ENCODE assay signal across 34 mouse cellular contexts in the genomic region with DNA sequence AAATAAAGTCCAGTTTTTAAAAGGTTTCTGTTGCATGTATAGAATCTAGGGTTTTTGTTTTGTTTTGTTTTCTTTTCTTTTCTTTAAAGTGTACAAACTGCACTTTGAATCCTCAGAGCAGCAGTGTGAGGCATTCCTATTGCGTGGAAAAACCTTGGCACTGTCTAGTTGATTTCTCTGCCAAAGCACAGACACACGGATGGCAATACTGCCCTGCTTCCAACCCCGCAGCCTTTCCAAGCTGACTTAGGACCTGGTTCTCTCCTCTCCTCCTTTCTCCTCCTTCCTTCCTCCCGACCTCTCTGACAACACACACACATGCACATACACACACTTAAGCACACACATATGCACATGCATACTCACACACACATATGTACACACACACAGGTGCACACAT.
DNase-seq lines count a peak whose midpoint lies in the region; ATAC-seq and TF ChIP-seq lines count a peak whose summit lies in the region.
"Had no signal": no experiment of that assay in that cellular context is flagged by ENCODE, and none has a peak within 500 bp of the region (broad histone marks: within the 10 kb centered on the region; RNA-seq: fewer than 3 reads in every experiment).

No protein-coding gene starts in this region.

- no peak for TF ChIP-seq CTCF in hindbrain, postnatal 0 days (IDR thresholded peaks at IDR 0.05; ENCODE audit: low read depth)
- TF ChIP-seq CTCF in CH12.LX (conservative IDR thresholded peaks at IDR 0.05 in 1 of 2, IDR thresholded peaks at IDR 0.05 in 1 of 2; ENCODE audit: low read depth in 2 of 2, low read length in 2 of 2) = no peak

- TF ChIP-seq POLR2A in CH12.LX (IDR thresholded peaks at IDR 0.05; ENCODE audit: low read depth, low read length) = no peak

- DNase-seq in adrenal gland, postnatal 14 days = peak; percentile 5
- no peak for DNase-seq in adrenal gland, postnatal 4 days (ENCODE audit: low spot score in 2 of 2)
- peak; percentile 12 to 22 for DNase-seq in cerebellum, postnatal 36 days
- no peak for DNase-seq in cerebellum, postnatal 4 days (ENCODE audit: low spot score in 2 of 2)
- DNase-seq in hindbrain, postnatal 0 days (ENCODE audit: low spot score) = peak; percentile 58
- no peak for DNase-seq in CH12.LX (ENCODE audit: extremely low read depth)
- DNase-seq in thymus, postnatal 0 days (ENCODE audit: low spot score) = no peak
- DNase-seq: cerebellum, adult 9-11 months; embryo, embryonic 11 days; forebrain, postnatal 0 days; gastrocnemius, postnatal 10 days; heart, postnatal 4 days; kidney, adult 8-10 months; kidney, postnatal 10 days; layer of hippocampus, postnatal 36 days; lung, embryonic 14.5 days; lung, postnatal 14 days; right cerebral cortex, postnatal 4 days; thymus, adult 18-20 months; thymus, postnatal 36 days had no signal

- in situ Hi-C loops in CH12.LX (cut with MboI; ENCODE audit: low pct_ligation_motif_present, low pct_unique_long_range_greater_than_20kb, low sequenced_read_pairs) = no loop called here

- ATAC-seq in hindbrain, postnatal 0 days = no peak
- ATAC-seq in hindbrain, embryonic 13.5 days (ENCODE audit: low FRiP score) = no peak
- ATAC-seq: forebrain, postnatal 0 days; intestine, embryonic 15.5 days; Patski had no signal

- no peak overlapping the region for H3K4me2 ChIP-seq in hindbrain, postnatal 0 days (ENCODE audit: low read depth, low read length)
- H3K4me2 ChIP-seq in hindbrain, embryonic 13.5 days = no peak overlapping the region
- no peak overlapping the region for H3K4me2 ChIP-seq in CH12.LX (ENCODE audit: insufficient read depth, low read depth, poor library complexity, severe bottlenecking)
- H3K4me2 ChIP-seq: embryonic facial prominence, embryonic 12.5 days; heart, embryonic 15.5 days; hindbrain, embryonic 15.5 days; intestine, embryonic 15.5 days; limb, embryonic 15.5 days; liver, embryonic 15.5 days; lung, embryonic 14.5 days; midbrain, embryonic 11.5 days; neural tube, embryonic 13.5 days had no signal

- 34% methylated on average over 4 of the region's 4 CpGs for WGBS in hindbrain, postnatal 0 days
- 67% methylated on average over 4 of the region's 4 CpGs for WGBS in hindbrain, embryonic 13.5 days

- H3K4me1 ChIP-seq in hindbrain, postnatal 0 days (ENCODE audit: insufficient read depth, low read length) = peaks cover 6% of the 10 kb centered on the region; the same call in 1 of the 2 replicates
- H3K4me1 ChIP-seq in hindbrain, embryonic 13.5 days (replicated peaks) = peaks cover 10% of the 10 kb centered on the region
- H3K4me1 ChIP-seq in CH12.LX (ENCODE audit: control insufficient read depth in 1 of 2, insufficient read depth in 2 of 2) = peaks cover 11 to 17% of the 10 kb centered on the region in 2 experiments; a peak in 3 of 4 replicates
- H3K4me1 ChIP-seq: embryonic facial prominence, embryonic 12.5 days; heart, embryonic 10.5 days; heart, embryonic 15.5 days; intestine, embryonic 15.5 days; limb, embryonic 10.5 days; limb, embryonic 15.5 days; liver, embryonic 15.5 days had no signal

- H3K79me2 ChIP-seq in CH12.LX (replicated peaks; ENCODE audit: control insufficient read depth, extremely low read depth, insufficient read depth, poor library complexity, severe bottlenecking) = no peaks in the 10 kb centered on the region

- dilution Hi-C loops in CH12.LX (cut with MboI; ENCODE audit: extremely low pct_ligation_motif_present, extremely low pct_unique_long_range_greater_than_20kb, low sequenced_read_pairs) = no loop called here

- no peaks in the 10 kb centered on the region for H3K36me3 ChIP-seq in hindbrain, postnatal 0 days (ENCODE audit: insufficient read depth, low read length)
- H3K36me3 ChIP-seq in hindbrain, embryonic 13.5 days = no peaks in the 10 kb centered on the region
- H3K36me3 ChIP-seq in CH12.LX (replicated peaks in 1 of 2; ENCODE audit: control insufficient read depth in 1 of 2, insufficient read depth in 1 of 2, low read length in 1 of 2) = no peaks in the 10 kb centered on the region
- H3K36me3 ChIP-seq: embryonic facial prominence, embryonic 12.5 days; forebrain, embryonic 10.5 days; heart, embryonic 10.5 days; heart, embryonic 15.5 days; hindbrain, embryonic 15.5 days; intestine, embryonic 15.5 days; limb, embryonic 10.5 days; limb, embryonic 15.5 days; liver, embryonic 15.5 days; neural tube, embryonic 13.5 days had no signal

- no peaks in the 10 kb centered on the region for H3K27me3 ChIP-seq in hindbrain, postnatal 0 days (ENCODE audit: insufficient read depth, low read length)
- H3K27me3 ChIP-seq in hindbrain, embryonic 13.5 days = no peaks in the 10 kb centered on the region
- no peaks in the 10 kb centered on the region for H3K27me3 ChIP-seq in CH12.LX (replicated peaks)
- H3K27me3 ChIP-seq: embryonic facial prominence, embryonic 12.5 days; heart, embryonic 15.5 days; hindbrain, embryonic 15.5 days; intestine, embryonic 15.5 days; limb, embryonic 15.5 days; liver, embryonic 15.5 days; neural tube, embryonic 13.5 days; Patski had no signal

- TF ChIP-seq EP300 in CH12.LX (IDR thresholded peaks at IDR 0.05; ENCODE audit: low read length) = no peak

- no peak overlapping the region for H3K4me3 ChIP-seq in hindbrain, postnatal 0 days (ENCODE audit: low read length)
- no peak overlapping the region for H3K4me3 ChIP-seq in hindbrain, embryonic 13.5 days
- no peak overlapping the region for H3K4me3 ChIP-seq in CH12.LX (replicated peaks in 1 of 3; ENCODE audit: low read depth in 2 of 3, low read length in 2 of 3, poor library complexity in 1 of 3)
- H3K4me3 ChIP-seq: embryonic facial prominence, embryonic 12.5 days; forebrain, embryonic 10.5 days; heart, embryonic 10.5 days; heart, embryonic 15.5 days; hindbrain, embryonic 15.5 days; intestine, embryonic 15.5 days; limb, embryonic 10.5 days; limb, embryonic 15.5 days; liver, embryonic 15.5 days; neural tube, embryonic 13.5 days had no signal

- TF ChIP-seq RAD21 in CH12.LX (IDR thresholded peaks at IDR 0.05; ENCODE audit: low read depth, low read length) = no peak

- no peaks in the 10 kb centered on the region for H3K9me3 ChIP-seq in hindbrain, postnatal 0 days (ENCODE audit: low read length)
- no peaks in the 10 kb centered on the region for H3K9me3 ChIP-seq in hindbrain, embryonic 13.5 days
- no peaks in the 10 kb centered on the region for H3K9me3 ChIP-seq in CH12.LX (replicated peaks; ENCODE audit: low read length)
- H3K9me3 ChIP-seq: embryonic facial prominence, embryonic 12.5 days; forebrain, embryonic 10.5 days; heart, embryonic 10.5 days; heart, embryonic 15.5 days; hindbrain, embryonic 15.5 days; intestine, embryonic 15.5 days; limb, embryonic 10.5 days; limb, embryonic 15.5 days; liver, embryonic 15.5 days; neural tube, embryonic 13.5 days had no signal

- no peak overlapping the region for H3K27ac ChIP-seq in hindbrain, postnatal 0 days
- no peak overlapping the region for H3K27ac ChIP-seq in hindbrain, embryonic 13.5 days
- H3K27ac ChIP-seq in CH12.LX (ENCODE audit: insufficient read depth, low read depth) = peak overlapping the region; percentile 22; the same call in 1 of the 2 replicates
- H3K27ac ChIP-seq: embryonic facial prominence, embryonic 12.5 days; forebrain, embryonic 10.5 days; heart, embryonic 10.5 days; heart, embryonic 15.5 days; hindbrain, embryonic 15.5 days; intestine, embryonic 15.5 days; limb, embryonic 10.5 days; limb, embryonic 15.5 days; liver, embryonic 15.5 days; neural tube, embryonic 13.5 days; stomach, postnatal 0 days had no signal

- H3K9ac ChIP-seq in hindbrain, postnatal 0 days (replicated peaks; ENCODE audit: low read length) = no peak overlapping the region
- no peak overlapping the region for H3K9ac ChIP-seq in hindbrain, embryonic 13.5 days
- no peak overlapping the region for H3K9ac ChIP-seq in CH12.LX (ENCODE audit: insufficient read depth, low read depth)
- H3K9ac ChIP-seq: embryonic facial prominence, embryonic 12.5 days; forebrain, postnatal 0 days; heart, embryonic 15.5 days; hindbrain, embryonic 15.5 days; intestine, embryonic 15.5 days; limb, embryonic 15.5 days; liver, embryonic 15.5 days; lung, embryonic 14.5 days; neural tube, embryonic 13.5 days had no signal

TF ChIP-seq in CH12.LX, 34 proteins besides CTCF, POLR2A, EP300 and RAD21:
- no peak for TF ChIP-seq POLR2AphosphoS2 (IDR thresholded peaks at IDR 0.05; ENCODE audit: low read depth, low read length)
- no peak for TF ChIP-seq CHD1 (IDR thresholded peaks at IDR 0.05; ENCODE audit: low read depth, low read length)
- TF ChIP-seq IRF4 (IDR thresholded peaks at IDR 0.05; ENCODE audit: low read depth, low read length) = no peak
- no peak for TF ChIP-seq GABPA (IDR thresholded peaks at IDR 0.05; ENCODE audit: insufficient replicate concordance, low read depth, low read length)
- TF ChIP-seq MEF2A (IDR thresholded peaks at IDR 0.05; ENCODE audit: borderline replicate concordance, low read depth, low read length) = no peak
- TF ChIP-seq HCFC1 (IDR thresholded peaks at IDR 0.05; ENCODE audit: low read depth, low read length) = no peak
- no peak for TF ChIP-seq SMC3 (IDR thresholded peaks at IDR 0.05; ENCODE audit: low read depth, low read length)

Comparison
In these comparisons a context has a peak if more than half of its experiments do, and no peak if none do; other contexts are left out.
1. DNase-seq: peak in adrenal gland, postnatal 14 days (single experiment), cerebellum, postnatal 36 days (2 of 2) and hindbrain, postnatal 0 days (single experiment); none in adrenal gland, postnatal 4 days (0 of 2), cerebellum, postnatal 4 days (0 of 2), CH12.LX (single experiment) and thymus, postnatal 0 days (single experiment).